Mouse (Mus musculus): ENCODE data around the gene Susd1. TPM values are rescaled to one million over a fixed set of nuclear protein-coding genes. Genes with fewer than 3 reads are reported as not detected.

The Susd1 gene
- polyA plus RNA-seq, 1 experiment from 2014 or later = 1.2 TPM

GRCm38 (mm10) chr4:59333424-59333895 lies 105.0 kb downstream of the Susd1 start:
- H3K36me3 ChIP-seq (replicated peaks; ENCODE audit: control insufficient read depth, insufficient read depth) = no peaks in the 10 kb centered on the region
- no peaks in the 10 kb centered on the region for H3K4me1 ChIP-seq (replicated peaks; ENCODE audit: control insufficient read depth, insufficient read depth, low read length)
- H3K27ac ChIP-seq = no peak overlapping the region
- 95% methylated on average over 14 of the region's 14 CpGs for WGBS
- ATAC-seq (ENCODE audit: low FRiP score) (no peak), DNase-seq (ENCODE audit: low spot score) (no peak)
- no peaks in the 10 kb centered on the region for H3K27me3 ChIP-seq (ENCODE audit: control insufficient read depth, insufficient read depth, low read length)
- H3K4me3 ChIP-seq (replicated peaks; ENCODE audit: low read length) = no peak overlapping the region
- H3K9ac ChIP-seq = no peak overlapping the region
- H3K4me2 ChIP-seq (replicated peaks) = no peak overlapping the region
- H3K9me3 ChIP-seq (ENCODE audit: control insufficient read depth, low read length) = no peaks in the 10 kb centered on the region

GRCm38 (mm10) chr4:59332691-59333423 lies 105.6 kb downstream of the Susd1 start:
- Histone ChIP-seq H3K4me1 (replicated peaks; ENCODE audit: control insufficient read depth, insufficient read depth, low read length) (no peaks in the 10 kb centered on the region), H3K9me3 (ENCODE audit: control insufficient read depth, low read length) (no peaks in the 10 kb centered on the region), H3K4me3 (replicated peaks; ENCODE audit: low read length) (no peak overlapping the region), H3K9ac (no peak overlapping the region), H3K27me3 (ENCODE audit: control insufficient read depth, insufficient read depth, low read length) (no peaks in the 10 kb centered on the region), H3K27ac (no peak overlapping the region), H3K4me2 (replicated peaks) (no peak overlapping the region), H3K36me3 (replicated peaks; ENCODE audit: control insufficient read depth, insufficient read depth) (no peaks in the 10 kb centered on the region)
- 94% methylated on average over 9 of the region's 9 CpGs for WGBS
- DNase-seq (ENCODE audit: low spot score) (no peak), ATAC-seq (ENCODE audit: low FRiP score) (no peak)

- no peaks in the 10 kb centered on the region for H3K36me3 ChIP-seq (replicated peaks; ENCODE audit: control insufficient read depth, insufficient read depth)
- H3K27ac ChIP-seq = no peak overlapping the region
- H3K4me3 ChIP-seq (replicated peaks; ENCODE audit: low read length) = no peak overlapping the region
- no peaks in the 10 kb centered on the region for H3K9me3 ChIP-seq (ENCODE audit: control insufficient read depth, low read length)
- H3K4me1 ChIP-seq (replicated peaks; ENCODE audit: control insufficient read depth, insufficient read depth, low read length) = no peaks in the 10 kb centered on the region
- WGBS = 79% methylated on average over 5 of the region's 5 CpGs
- DNase-seq (ENCODE audit: low spot score) = no peak
- no peak overlapping the region for H3K9ac ChIP-seq
- no peak overlapping the region for H3K4me2 ChIP-seq (replicated peaks)
- no peaks in the 10 kb centered on the region for H3K27me3 ChIP-seq (ENCODE audit: control insufficient read depth, insufficient read depth, low read length)
- ATAC-seq (ENCODE audit: low FRiP score) = no peak
These were observed 106.3 kb downstream of the Susd1 start for GRCm38 (mm10) chr4:59332089-59332488.

- H3K36me3 ChIP-seq (replicated peaks; ENCODE audit: control insufficient read depth, insufficient read depth) = no peaks in the 10 kb centered on the region
- H3K9me3 ChIP-seq (ENCODE audit: control insufficient read depth, low read length) = no peaks in the 10 kb centered on the region
- H3K9ac ChIP-seq = no peak overlapping the region
- WGBS = 80% methylated on average over 9 of the region's 9 CpGs
- H3K27ac ChIP-seq = no peak overlapping the region
- DNase-seq (ENCODE audit: low spot score) (no peak), ATAC-seq (ENCODE audit: low FRiP score) (no peak)
- H3K4me1 ChIP-seq (replicated peaks; ENCODE audit: control insufficient read depth, insufficient read depth, low read length) = no peaks in the 10 kb centered on the region
- H3K4me3 ChIP-seq (replicated peaks; ENCODE audit: low read length) = no peak overlapping the region
- H3K4me2 ChIP-seq (replicated peaks) = no peak overlapping the region
- H3K27me3 ChIP-seq (ENCODE audit: control insufficient read depth, insufficient read depth, low read length) = no peaks in the 10 kb centered on the region
These were observed 106.8 kb downstream of the Susd1 start for GRCm38 (mm10) chr4:59331633-59332032.

GRCm38 (mm10) chr4:59330961-59331604 lies 107.3 kb downstream of the Susd1 start:
- Histone ChIP-seq H3K4me1 (replicated peaks; ENCODE audit: control insufficient read depth, insufficient read depth, low read length) (no peaks in the 10 kb centered on the region), H3K4me3 (replicated peaks; ENCODE audit: low read length) (no peak overlapping the region), H3K27ac (no peak overlapping the region), H3K27me3 (ENCODE audit: control insufficient read depth, insufficient read depth, low read length) (no peaks in the 10 kb centered on the region), H3K9me3 (ENCODE audit: control insufficient read depth, low read length) (no peaks in the 10 kb centered on the region), H3K9ac (no peak overlapping the region), H3K36me3 (replicated peaks; ENCODE audit: control insufficient read depth, insufficient read depth) (no peaks in the 10 kb centered on the region), H3K4me2 (replicated peaks) (no peak overlapping the region)
- DNase-seq (ENCODE audit: low spot score) (no peak), ATAC-seq (ENCODE audit: low FRiP score) (no peak)
- 41% methylated on average over 10 of the region's 10 CpGs for WGBS

- no peaks in the 10 kb centered on the region for H3K9me3 ChIP-seq (ENCODE audit: control insufficient read depth, low read length)
- no peak overlapping the region for H3K27ac ChIP-seq
- H3K4me1 ChIP-seq (replicated peaks; ENCODE audit: control insufficient read depth, insufficient read depth, low read length) = no peaks in the 10 kb centered on the region
- no peaks in the 10 kb centered on the region for H3K27me3 ChIP-seq (ENCODE audit: control insufficient read depth, insufficient read depth, low read length)
- H3K4me3 ChIP-seq (replicated peaks; ENCODE audit: low read length) = no peak overlapping the region
- no peak for DNase-seq (ENCODE audit: low spot score)
- no peak overlapping the region for H3K9ac ChIP-seq
- WGBS = 84% methylated on average over 19 of the region's 19 CpGs
- H3K36me3 ChIP-seq (replicated peaks; ENCODE audit: control insufficient read depth, insufficient read depth) = no peaks in the 10 kb centered on the region
- H3K4me2 ChIP-seq (replicated peaks) = no peak overlapping the region
- ATAC-seq (ENCODE audit: low FRiP score) = no peak
These were observed 108.8 kb downstream of the Susd1 start for GRCm38 (mm10) chr4:59329461-59330304.

GRCm38 (mm10) chr4:59328821-59329220 lies 109.6 kb downstream of the Susd1 start:
- DNase-seq (ENCODE audit: low spot score) (no peak), ATAC-seq (ENCODE audit: low FRiP score) (no peak)
- Histone ChIP-seq H3K27ac (no peak overlapping the region), H3K36me3 (replicated peaks; ENCODE audit: control insufficient read depth, insufficient read depth) (no peaks in the 10 kb centered on the region), H3K27me3 (ENCODE audit: control insufficient read depth, insufficient read depth, low read length) (no peaks in the 10 kb centered on the region), H3K9me3 (ENCODE audit: control insufficient read depth, low read length) (no peaks in the 10 kb centered on the region), H3K4me2 (replicated peaks) (no peak overlapping the region), H3K4me3 (replicated peaks; ENCODE audit: low read length) (no peak overlapping the region), H3K9ac (no peak overlapping the region), H3K4me1 (replicated peaks; ENCODE audit: control insufficient read depth, insufficient read depth, low read length) (no peaks in the 10 kb centered on the region)
- 96% methylated on average over 7 of the region's 7 CpGs for WGBS

GRCm38 (mm10) chr4:59327986-59328385 lies 110.4 kb downstream of the Susd1 start:
- no peaks in the 10 kb centered on the region for H3K36me3 ChIP-seq (replicated peaks; ENCODE audit: control insufficient read depth, insufficient read depth)
- 97% methylated on average over 5 of the region's 5 CpGs for WGBS
- no peaks in the 10 kb centered on the region for H3K27me3 ChIP-seq (ENCODE audit: control insufficient read depth, insufficient read depth, low read length)

More at GRCm38 (mm10) chr4:59327986-59328385, 110.4 kb downstream of the Susd1 start:
- H3K9ac ChIP-seq = no peak overlapping the region
- H3K4me3 ChIP-seq (replicated peaks; ENCODE audit: low read length) = no peak overlapping the region
- H3K4me2 ChIP-seq (replicated peaks) = no peak overlapping the region
- DNase-seq (ENCODE audit: low spot score) (no peak), ATAC-seq (ENCODE audit: low FRiP score) (no peak)
- H3K4me1 ChIP-seq (replicated peaks; ENCODE audit: control insufficient read depth, insufficient read depth, low read length) = no peaks in the 10 kb centered on the region
- H3K27ac ChIP-seq = no peak overlapping the region
- H3K9me3 ChIP-seq (ENCODE audit: control insufficient read depth, low read length) = no peaks in the 10 kb centered on the region

All from hindbrain, embryonic 14.5 days (tissue).